Mouse (Mus musculus): Measurements from ENCODE around the gene Gm2000. TPM values are rescaled to one million over a fixed set of nuclear protein-coding genes. Genes with fewer than 3 reads are reported as not detected.

Gene Gm2000
- 28.0 and 58.8 TPM in 2 replicates for polyA plus RNA-seq (2012; rRNA removed)

DNA sequence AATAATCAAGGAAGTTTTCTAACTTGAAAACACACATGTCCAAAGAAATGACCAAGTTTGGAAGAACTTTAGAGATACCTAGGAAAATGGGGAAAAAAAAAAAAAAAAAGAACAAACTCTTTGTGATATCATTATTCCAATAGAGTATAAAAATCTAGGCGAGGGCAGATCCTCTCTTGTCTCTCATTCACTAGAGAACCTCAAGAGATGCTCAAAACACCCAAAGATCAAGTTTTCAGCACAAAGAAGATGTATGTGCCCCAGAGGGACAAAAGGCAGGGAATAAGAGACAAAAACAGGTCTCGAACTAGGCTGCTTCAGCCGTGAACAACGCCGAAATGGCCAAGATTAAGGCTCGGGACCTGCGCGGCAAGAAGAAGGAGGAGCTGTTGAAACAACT, at the start of gene Gm2000:
Gene Gm2000 (plus strand): TSS at position 301 of the 400 bp plus-strand sequence.

Other genes starting within 250 kb of the Gm2000 start
- 1.9 and 2.2 TPM in 2 replicates for gene Fam163a, start 161.0 kb upstream of the Gm2000 start, polyA plus RNA-seq (2012; rRNA removed)
- 1.6 and 2.1 TPM in 2 replicates for gene Tdrd5, start 62.4 kb upstream of the Gm2000 start, polyA plus RNA-seq (2012; rRNA removed)
- 0.68 and 0.69 TPM in 2 replicates for gene Nphs2, start 55.3 kb upstream of the Gm2000 start, polyA plus RNA-seq (2012; rRNA removed)
- gene Axdnd1, start 55.1 kb downstream of the Gm2000 start, polyA plus RNA-seq (2012; rRNA removed) = 0.39 and 0.40 TPM in 2 replicates
- 10.3 and 11.0 TPM in 2 replicates for gene Soat1, start 108.3 kb downstream of the Gm2000 start, polyA plus RNA-seq (2012; rRNA removed)
- 7.1 and 7.8 TPM in 2 replicates for gene Gm10031, start 158.0 kb downstream of the Gm2000 start, polyA plus RNA-seq (2012; rRNA removed)
- gene Abl2, start 192.7 kb downstream of the Gm2000 start, polyA plus RNA-seq (2012; rRNA removed) = 15.8 and 16.1 TPM in 2 replicates

Data from central nervous system, embryonic 18 days (tissue).